Mouse (Mus musculus) stomach, postnatal 0 days (tissue): ENCODE measurements around the gene Scp2.

Experiments used
- CTCF ChIP-seq: IDR thresholded peaks from 2 replicates; pipeline ENCODE4 v1.5.1; 2016; ENCODE audit warnings: antibody characterized with exemption, low read depth, mild to moderate bottlenecking, moderate library complexity
- EP300 ChIP-seq: optimal IDR thresholded peaks from 2 replicates; pipeline ENCODE3; 2016; ENCODE audit warnings: antibody characterized with exemption

- TF ChIP-seq CTCF: no peak
- TF ChIP-seq EP300: no peak
Observed at GRCm38 (mm10) chr4:108116466-108116865, 28.3 kb downstream of the Scp2 start.
